Mouse (Mus musculus) frontal cortex, adult 2 months (tissue): ENCODE results near the gene Zdhhc1. TPM values are rescaled to one million over a fixed set of nuclear protein-coding genes. Genes with fewer than 3 reads are reported as not detected.

Experiments
- DNase-seq, 2 experiments: peaks; one replicate each; pipeline ENCODE4 v3.0.0; 2022; ENCODE audit warnings: low spot score in 1 of 2; ENCODE audit errors: extremely low spot score in 1 of 2
- polyA plus RNA-seq: library from polyadenylated mRNA; depleted of rRNA; stranded (reverse); fragments of >200 nt; gene quantifications from 2 replicates; pipeline ENCODE4 v1.2.3, GENCODE M21; 2012

Gene Zdhhc1
- polyA plus RNA-seq, 1 experiment = 75.3 TPM

GRCm38 (mm10) chr8:105464595-105464994 is 32.1 kb downstream of the Zdhhc1 start:
- no peak for DNase-seq

- DNase-seq = no peak
Measured at GRCm38 (mm10) chr8:105461085-105461803, 35.5 kb downstream of the Zdhhc1 start.

DNA sequence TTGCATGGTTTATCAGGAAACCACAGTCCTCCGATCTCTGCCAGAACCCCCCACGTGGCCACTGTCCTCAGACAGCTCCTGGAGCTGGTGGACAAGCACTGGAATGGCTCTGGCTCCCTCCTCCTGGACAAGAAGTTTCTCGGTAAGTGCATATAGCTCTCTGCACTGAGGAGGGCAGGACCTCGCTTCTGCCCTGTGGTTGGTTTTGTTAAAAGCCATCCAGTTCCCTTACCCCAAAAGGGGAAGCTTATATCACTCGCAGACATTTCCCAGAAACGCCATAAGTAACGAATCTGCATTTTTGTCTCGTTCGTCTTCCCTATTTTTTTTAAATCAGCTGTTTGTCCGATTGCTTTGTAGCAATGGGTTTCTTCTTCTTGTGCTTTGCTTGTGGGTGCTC is 41.5 kb downstream of the Zdhhc1 start:
- DNase-seq = no peak

- no peak for DNase-seq
Measured at GRCm38 (mm10) chr8:105454088-105454487, 42.6 kb downstream of the Zdhhc1 start.

GRCm38 (mm10) chr8:105453296-105453695 is 43.4 kb downstream of the Zdhhc1 start:
- no peak for DNase-seq

DNA sequence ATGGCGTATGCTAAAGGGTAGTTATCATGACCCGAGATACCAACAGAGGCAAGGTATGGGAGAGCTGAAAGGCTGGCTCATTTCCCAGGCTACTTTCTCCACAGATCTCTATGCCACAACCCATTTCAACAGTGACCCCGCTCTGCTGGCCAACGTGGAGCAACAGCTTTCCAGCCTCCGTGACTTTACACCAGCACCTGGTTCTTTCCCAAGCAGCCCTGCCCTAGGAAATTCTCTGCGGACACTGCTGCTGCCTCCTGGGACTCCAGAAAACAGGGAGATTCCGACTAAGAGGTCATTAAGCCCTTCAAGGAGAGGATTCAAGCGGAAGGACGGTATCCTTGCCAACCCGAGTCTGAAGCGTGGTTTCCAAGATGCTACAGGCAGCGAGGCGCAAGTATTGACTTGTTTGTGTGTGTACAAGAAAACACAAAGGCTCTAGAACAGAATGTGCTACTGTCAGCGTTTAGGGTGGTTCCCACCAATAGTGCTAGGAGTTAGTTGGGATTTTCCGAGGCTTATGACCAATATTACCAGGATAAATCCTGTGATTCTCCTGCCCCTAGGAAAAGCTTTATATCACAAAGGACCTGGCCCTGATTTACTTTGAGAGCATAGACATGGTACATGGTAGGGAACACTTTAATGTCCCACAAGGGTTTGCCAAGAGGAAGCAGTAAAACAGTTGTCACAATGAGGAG is 44.6 kb downstream of the Zdhhc1 start:
- DNase-seq = no peak

DNA sequence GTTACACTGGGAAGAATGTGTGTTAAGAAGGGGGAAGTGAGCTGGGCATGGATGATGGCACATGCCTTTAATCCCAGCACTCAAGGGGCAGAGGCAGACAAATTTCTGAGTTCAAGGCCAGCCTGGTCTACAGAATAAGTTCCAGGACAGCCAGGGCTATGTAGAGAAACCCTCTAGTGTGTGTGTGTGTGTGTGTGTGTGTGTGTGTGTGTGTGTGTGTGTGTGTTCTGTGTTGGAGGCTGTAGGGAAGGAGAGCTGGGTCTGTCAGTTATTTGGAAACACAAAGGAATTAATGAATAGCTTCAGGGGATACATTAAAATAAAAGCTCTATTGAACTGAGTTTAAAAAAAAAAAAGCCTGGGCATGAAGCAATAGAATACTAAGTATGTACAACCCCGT is 45.7 kb downstream of the Zdhhc1 start:
- no peak for DNase-seq

GRCm38 (mm10) chr8:105448596-105448995 is 48.1 kb downstream of the Zdhhc1 start:
- DNase-seq = no peak

GRCm38 (mm10) chr8:105448188-105448587 is 48.5 kb downstream of the Zdhhc1 start:
- no peak for DNase-seq

DNA sequence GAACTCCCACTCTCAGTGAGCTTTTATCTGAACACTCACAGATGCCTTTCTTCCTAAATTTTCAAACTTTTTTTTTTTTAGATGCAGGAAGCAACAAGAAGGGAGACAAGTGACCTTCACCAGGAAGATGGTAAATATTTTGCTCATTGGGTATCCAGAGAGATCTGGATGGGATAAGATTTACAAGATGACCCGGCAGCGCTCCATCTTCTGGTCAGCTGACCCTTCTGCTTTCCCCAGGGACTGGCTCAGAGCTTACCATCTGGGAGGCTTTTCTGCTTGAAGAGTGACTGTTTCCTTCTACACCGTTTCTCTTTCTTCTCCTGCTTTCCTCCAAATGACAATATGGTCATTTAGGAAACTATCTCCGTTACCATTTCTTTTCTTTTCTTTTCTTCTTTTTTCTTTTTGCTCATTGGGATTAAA is 50.6 kb downstream of the Zdhhc1 start:
- no peak for DNase-seq

DNA sequence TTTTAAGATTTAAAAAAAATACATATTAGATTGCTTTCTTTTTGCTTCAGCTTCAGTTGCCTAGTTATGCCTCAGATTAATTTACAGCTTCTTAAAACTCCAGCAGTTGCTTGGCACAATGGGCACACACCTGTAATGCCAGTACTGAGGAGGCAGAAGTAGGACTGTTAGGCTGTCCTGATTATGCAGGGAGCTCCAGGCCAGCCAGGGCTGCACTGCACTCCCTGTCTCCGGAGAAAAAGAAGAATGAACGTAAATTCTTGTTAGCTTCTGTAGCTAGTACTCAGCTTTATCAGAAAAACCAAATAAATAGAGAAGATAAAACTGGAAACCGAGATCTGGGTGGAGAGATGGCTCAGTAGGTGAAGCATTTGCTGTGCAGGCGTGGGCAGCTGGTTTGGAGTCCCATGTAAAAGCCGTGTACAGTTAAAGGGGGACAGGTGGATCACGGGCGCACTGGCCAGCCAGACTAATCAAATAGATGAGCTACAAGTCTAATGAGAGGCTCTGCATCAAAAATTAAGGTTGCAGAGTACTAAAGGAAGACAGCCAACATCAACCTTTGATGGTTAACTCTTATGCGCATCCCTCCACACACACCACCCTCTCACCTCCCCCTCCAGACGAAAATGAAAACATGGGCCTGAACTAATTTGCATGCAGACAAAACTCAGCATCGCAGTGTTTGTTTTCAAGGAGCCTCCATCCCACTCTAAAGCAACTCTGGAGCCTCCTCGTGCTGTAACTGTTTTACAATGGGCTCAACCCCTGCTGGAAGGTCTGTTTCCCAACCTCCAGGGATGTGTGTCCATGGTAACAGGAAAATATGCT is 51.2 kb downstream of the Zdhhc1 start:
- peak in 1 of 2 experiments; percentile 70 for DNase-seq

DNA sequence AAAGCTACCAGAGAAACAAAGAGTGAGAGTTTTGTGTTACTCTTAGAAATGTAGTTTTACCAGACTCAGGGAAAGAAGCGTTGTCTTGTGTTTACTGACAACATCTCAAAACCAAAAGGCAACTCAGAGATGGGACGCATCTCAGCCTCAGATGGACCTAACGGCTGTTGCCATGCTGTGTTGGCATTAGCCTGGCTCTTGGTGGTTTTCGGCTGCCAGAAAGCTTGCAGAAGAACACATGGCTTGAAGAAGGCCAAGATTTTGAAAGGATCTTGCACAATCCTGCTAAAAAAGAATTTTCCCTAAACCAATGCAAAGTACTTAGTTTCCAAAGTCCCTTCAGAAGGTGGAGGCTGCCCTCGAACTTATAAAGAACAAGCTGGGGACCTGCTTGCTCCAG is 54.0 kb downstream of the Zdhhc1 start:
- DNase-seq = no peak

- DNase-seq = peak in 1 of 2 experiments; percentile 37
Measured at GRCm38 (mm10) chr8:105441433-105441832, 55.3 kb downstream of the Zdhhc1 start.

GRCm38 (mm10) chr8:105438865-105439264 is 57.8 kb downstream of the Zdhhc1 start:
- DNase-seq = no peak

- no peak for DNase-seq
Measured at GRCm38 (mm10) chr8:105437078-105437748, 59.5 kb downstream of the Zdhhc1 start.

GRCm38 (mm10) chr8:105436218-105436617 is 60.5 kb downstream of the Zdhhc1 start:
- no peak for DNase-seq

GRCm38 (mm10) chr8:105434136-105434535 is 62.6 kb downstream of the Zdhhc1 start:
- DNase-seq = no peak

- no peak for DNase-seq
Measured at GRCm38 (mm10) chr8:105433511-105433910, 63.2 kb downstream of the Zdhhc1 start.

GRCm38 (mm10) chr8:105433021-105433420 is 63.7 kb downstream of the Zdhhc1 start:
- DNase-seq = no peak

GRCm38 (mm10) chr8:105431743-105432515 is 64.8 kb downstream of the Zdhhc1 start:
- no peak for DNase-seq
